Mouse (Mus musculus) neural tube, embryonic 13.5 days (tissue): ENCODE results near the gene D930007J09Rik. TPM values are rescaled to one million over a fixed set of nuclear protein-coding genes. Genes with fewer than 3 reads are reported as not detected.

ENCODE experiments used
- ATAC-seq: fragments of 200-750 bp; cut with Nextera tagmentation; 2 replicates; pipeline ENCODE4 v1.8.0; 2017; ENCODE audit warnings: low read depth, mild to moderate bottlenecking, moderate TSS enrichment, moderate library complexity
- H3K27ac ChIP-seq: fragments of 300-500 bp; sonication (generic); replicated peaks from 2 replicates; pipeline ENCODE4 v1.5.1; 2015; ENCODE audit warnings: moderate library complexity, mild to moderate bottlenecking, inconsistent platforms
- H3K27me3 ChIP-seq: fragments of 300-500 bp; sonication (generic); 2 replicates; pipeline ENCODE4 v1.6.1; 2015; ENCODE audit warnings: mild to moderate bottlenecking, inconsistent platforms
- H3K36me3 ChIP-seq: fragments of 300-500 bp; sonication (generic); 2 replicates; pipeline ENCODE4 v1.6.1; 2015; ENCODE audit warnings: mild to moderate bottlenecking, inconsistent platforms
- H3K4me1 ChIP-seq: fragments of 300-500 bp; sonication (generic); replicated peaks from 2 replicates; pipeline ENCODE4 v1.6.1; 2015; ENCODE audit warnings: inconsistent platforms
- H3K4me2 ChIP-seq: fragments of 300-500 bp; sonication (generic); 2 replicates; pipeline ENCODE4 v1.6.1; 2015; ENCODE audit warnings: inconsistent platforms, mild to moderate bottlenecking, moderate library complexity
- H3K4me3 ChIP-seq: fragments of 300-500 bp; sonication (generic); 2 replicates; pipeline ENCODE4 v1.5.1; 2015; ENCODE audit warnings: mild to moderate bottlenecking, inconsistent platforms
- H3K9ac ChIP-seq: fragments of 300-500 bp; sonication (generic); 2 replicates; pipeline ENCODE4 v1.6.1; 2015; ENCODE audit warnings: moderate library complexity, mild to moderate bottlenecking, inconsistent platforms
- H3K9me3 ChIP-seq: fragments of 300-500 bp; sonication (generic); 2 replicates; pipeline ENCODE4 v1.6.1; 2016; ENCODE audit warnings: inconsistent platforms
- WGBS: fragments of 180-500 bp; shearing (Covaris S2); methylation state at CpG from one replicate; pipeline ENCODE4 v1.1.7; 2015; 5-methylcytosine and 5-hydroxymethylcytosine counted together
- polyA plus RNA-seq: library from polyadenylated mRNA; unstranded; fragments of >200 nt; fragmentation: Nextera tagmentation; extraction: Ambion mirVana; gene quantifications from 2 replicates; pipeline ENCODE4 v1.2.1, GENCODE M21; 2015

D930007J09Rik gene
- not detected in 2 replicates for polyA plus RNA-seq

DNA sequence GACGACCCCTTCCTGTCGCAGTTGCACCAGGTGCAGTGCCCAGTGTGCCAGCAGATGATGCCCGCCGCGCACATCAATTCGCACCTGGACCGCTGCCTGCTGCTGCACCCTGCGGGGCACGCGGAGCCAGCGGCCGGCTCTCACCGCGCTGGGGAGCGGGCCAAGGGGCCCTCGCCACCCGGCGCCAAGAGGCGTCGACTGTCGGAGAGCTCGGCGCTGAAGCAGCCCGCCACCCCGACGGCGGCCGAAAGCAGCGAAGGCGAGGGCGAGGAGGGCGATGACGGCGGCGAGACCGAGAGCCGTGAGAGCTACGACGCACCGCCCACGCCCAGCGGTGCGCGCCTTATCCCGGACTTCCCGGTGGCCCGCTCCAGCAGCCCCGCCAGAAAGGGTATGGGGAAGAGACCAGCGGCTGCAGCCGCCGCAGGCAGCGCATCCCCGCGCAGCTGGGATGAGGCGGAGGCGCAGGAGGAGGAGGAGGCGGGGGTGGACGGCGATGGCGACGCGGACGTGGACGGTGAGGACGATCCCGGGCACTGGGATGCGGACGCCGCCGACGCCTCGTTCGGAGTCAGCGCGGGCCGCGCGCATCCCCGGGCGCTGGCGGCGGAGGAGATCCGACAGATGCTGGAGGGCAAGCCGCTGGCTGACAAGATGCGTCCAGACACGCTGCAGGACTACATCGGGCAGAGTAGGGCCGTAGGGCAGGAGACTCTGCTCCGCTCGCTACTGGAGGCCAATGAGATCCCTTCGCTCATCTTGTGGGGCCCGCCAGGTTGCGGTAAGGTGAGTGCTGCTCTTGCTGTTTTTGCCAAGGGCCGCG lies at the start of gene D930007J09Rik:
Gene D930007J09Rik (minus strand): TSS at position 591 of the 823 bp plus-strand sequence.
- Histone ChIP-seq H3K27ac (peak within 1 kb of the TSS; percentile 94), H3K36me3 (peaks cover 13% of the 10 kb centered on the region), H3K27me3 (no peaks in the 10 kb centered on the region), H3K4me3 (peak within 1 kb of the TSS; percentile 89), H3K9ac (peak within 1 kb of the TSS; percentile 90), H3K9me3 (no peaks in the 10 kb centered on the region), H3K4me2 (peak within 1 kb of the TSS; percentile 70), H3K4me1 (peaks cover 31% of the 10 kb centered on the region)
- ATAC-seq, result peak; percentile 80
- WGBS, result under 1% methylated on average over 95 of the region's 95 CpGs

DNA sequence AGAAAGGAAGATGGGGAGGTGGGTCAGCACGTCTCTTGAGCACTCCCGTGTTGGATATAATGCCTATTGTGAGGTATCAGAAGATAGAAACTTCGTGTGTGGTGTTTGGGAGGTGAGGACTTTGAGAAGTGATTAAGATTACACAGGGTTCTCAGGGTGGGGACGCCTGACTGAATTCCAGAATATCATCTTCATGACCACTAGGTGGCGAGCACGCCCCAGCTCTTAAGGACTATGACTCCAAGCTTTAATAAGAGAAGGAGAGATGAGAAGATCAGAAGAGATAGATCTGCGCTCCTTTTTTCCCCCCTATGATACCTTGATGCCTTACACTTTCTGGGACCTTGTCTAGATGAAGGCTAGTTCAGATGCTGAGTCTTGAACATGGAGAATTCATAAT lies 49.3 kb upstream of the D930007J09Rik start:
- H3K4me2 ChIP-seq, result no peak overlapping the region
- no peaks in the 10 kb centered on the region for H3K4me1 ChIP-seq
- ATAC-seq, result peak; percentile 61; the same call in 1 of the 2 replicates
- H3K9me3 ChIP-seq, result no peaks in the 10 kb centered on the region
- H3K9ac ChIP-seq, result no peak overlapping the region
- H3K4me3 ChIP-seq, result no peak overlapping the region
- no peak overlapping the region for H3K27ac ChIP-seq
- WGBS, result 12% methylated on average over 7 of the region's 7 CpGs
- no peaks in the 10 kb centered on the region for H3K27me3 ChIP-seq
- no peaks in the 10 kb centered on the region for H3K36me3 ChIP-seq

DNA sequence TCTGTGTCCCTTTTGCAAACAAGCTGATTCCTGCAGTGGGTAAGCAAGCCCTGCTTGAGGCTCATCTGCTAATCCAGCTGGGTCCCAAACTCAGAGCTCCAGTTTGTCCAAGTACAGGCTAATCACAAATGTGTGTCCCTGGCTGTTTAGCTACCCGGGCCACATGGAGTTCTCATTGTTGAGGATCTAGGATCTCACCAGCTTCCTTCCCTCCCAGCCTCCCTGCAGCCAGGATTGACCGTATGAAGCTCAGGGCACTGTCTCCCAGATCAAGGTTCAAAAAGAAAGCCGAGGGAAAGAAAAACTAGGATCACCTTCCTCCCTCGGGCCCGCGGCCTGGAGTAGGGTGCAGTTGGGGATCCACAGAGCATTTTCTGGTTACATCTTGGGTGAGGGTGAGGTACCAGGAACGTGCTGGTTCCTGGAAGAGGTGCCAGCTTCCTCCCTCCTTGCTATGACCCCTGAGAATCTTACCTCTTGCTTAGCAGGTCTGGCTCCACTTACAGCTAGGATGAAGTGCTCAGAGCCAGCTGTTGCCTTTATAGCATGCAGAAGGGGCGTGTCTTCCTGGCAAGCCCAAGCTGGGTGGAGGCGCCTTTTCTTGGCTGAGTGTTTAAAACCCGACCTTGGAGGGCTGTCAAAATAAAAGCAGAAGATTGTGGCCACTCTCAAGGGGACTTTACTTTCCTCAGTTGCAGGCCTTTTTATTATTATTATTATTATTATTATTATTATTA lies 48.2 kb upstream of the D930007J09Rik start, which contains the start of gene Serpinb1a:
Gene Serpinb1a (minus strand): TSS at position 518 of the 737 bp plus-strand sequence.
- Histone ChIP-seq H3K36me3 (no peaks in the 10 kb centered on the region), H3K4me1 (no peaks in the 10 kb centered on the region), H3K27ac (no peak within 1 kb of the TSS), H3K9ac (no peak within 1 kb of the TSS), H3K9me3 (no peaks in the 10 kb centered on the region), H3K27me3 (no peaks in the 10 kb centered on the region), H3K4me2 (no peak within 1 kb of the TSS), H3K4me3 (no peak within 1 kb of the TSS)
- ATAC-seq, result no peak
- 60% methylated on average over 10 of the region's 10 CpGs for WGBS

DNA sequence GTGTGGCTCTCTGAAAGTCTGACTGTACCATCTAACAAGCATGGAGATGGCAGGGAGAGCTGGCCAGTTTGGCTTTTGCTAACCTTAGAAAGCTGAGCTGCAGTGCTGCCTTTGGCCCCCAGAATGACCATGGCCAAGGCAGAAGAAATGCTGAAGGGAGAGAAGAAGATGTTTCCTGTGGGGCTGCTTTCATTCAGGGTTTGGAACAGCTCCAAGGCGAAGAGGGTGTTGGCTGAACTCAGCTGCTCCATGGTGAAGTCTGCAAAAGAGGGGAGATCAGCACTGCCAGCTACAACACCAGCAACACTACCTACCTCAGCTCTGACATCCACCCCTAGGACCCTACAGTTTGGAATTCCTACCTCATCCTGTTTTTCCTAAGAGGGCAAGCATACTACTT lies 47.5 kb upstream of the D930007J09Rik start:
- no peaks in the 10 kb centered on the region for H3K4me1 ChIP-seq
- no peaks in the 10 kb centered on the region for H3K27me3 ChIP-seq
- no peak overlapping the region for H3K4me3 ChIP-seq
- no peak overlapping the region for H3K9ac ChIP-seq
- H3K9me3 ChIP-seq, result no peaks in the 10 kb centered on the region
- H3K27ac ChIP-seq, result no peak overlapping the region
- H3K4me2 ChIP-seq, result no peak overlapping the region
- no peak for ATAC-seq
- 77% methylated on average over 1 of the region's 1 CpGs for WGBS
- H3K36me3 ChIP-seq, result no peaks in the 10 kb centered on the region

DNA sequence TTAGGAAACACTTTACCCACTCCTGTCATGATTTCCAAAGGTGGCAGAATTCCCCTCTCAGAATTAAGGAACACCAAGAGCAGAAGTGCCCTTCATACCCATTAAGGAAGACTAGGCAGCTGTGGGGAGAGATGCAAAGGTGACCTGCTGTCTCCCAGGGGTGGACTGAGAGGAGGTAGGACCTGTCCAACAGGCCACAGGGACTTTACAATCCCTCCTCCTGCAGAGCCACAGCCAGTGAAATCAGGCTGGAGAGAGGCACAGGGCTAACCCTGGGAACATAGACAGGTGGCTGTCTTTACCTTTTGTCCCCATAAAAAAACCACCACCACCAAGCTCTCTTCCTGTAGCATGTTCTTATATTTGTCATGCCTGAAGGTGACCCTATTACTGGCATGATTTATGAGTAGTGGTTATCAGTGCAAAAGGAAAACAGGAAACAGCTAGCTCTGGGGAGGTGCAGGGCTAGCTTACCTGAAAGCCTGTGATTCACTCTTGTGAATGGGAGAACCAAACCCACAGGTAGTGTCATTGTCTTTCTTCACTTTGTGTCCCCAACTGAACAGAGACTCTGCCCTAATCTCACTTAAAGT lies 47.0 kb upstream of the D930007J09Rik start:
- Histone ChIP-seq H3K9me3 (no peaks in the 10 kb centered on the region), H3K4me1 (no peaks in the 10 kb centered on the region), H3K27me3 (no peaks in the 10 kb centered on the region), H3K4me2 (no peak overlapping the region), H3K4me3 (no peak overlapping the region), H3K27ac (no peak overlapping the region), H3K36me3 (no peaks in the 10 kb centered on the region), H3K9ac (no peak overlapping the region)
- ATAC-seq, result no peak

DNA sequence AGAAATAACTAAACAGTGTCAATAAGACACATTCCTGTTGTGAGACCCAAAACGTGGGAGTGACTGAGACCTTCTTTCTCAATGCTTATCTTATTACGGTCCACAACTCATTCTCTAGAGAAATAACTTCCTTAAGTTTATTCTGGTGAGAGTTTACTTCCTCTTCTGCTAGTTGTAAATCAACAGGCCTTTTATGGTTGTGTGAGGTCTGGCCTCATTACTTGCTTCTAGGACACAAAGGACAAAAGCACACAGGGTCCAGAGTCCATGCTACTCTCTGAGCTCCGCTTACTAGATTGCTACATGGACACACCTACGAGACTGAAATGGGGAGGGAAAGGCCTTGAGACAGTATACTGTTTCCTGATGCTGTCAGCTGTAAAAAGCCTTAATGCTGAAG lies 46.4 kb upstream of the D930007J09Rik start:
- no peak for ATAC-seq
- Histone ChIP-seq H3K36me3 (no peaks in the 10 kb centered on the region), H3K27ac (no peak overlapping the region), H3K9ac (no peak overlapping the region), H3K4me2 (no peak overlapping the region), H3K4me1 (no peaks in the 10 kb centered on the region), H3K9me3 (no peaks in the 10 kb centered on the region), H3K4me3 (no peak overlapping the region), H3K27me3 (no peaks in the 10 kb centered on the region)
- 36% methylated on average over 4 of the region's 4 CpGs for WGBS

DNA sequence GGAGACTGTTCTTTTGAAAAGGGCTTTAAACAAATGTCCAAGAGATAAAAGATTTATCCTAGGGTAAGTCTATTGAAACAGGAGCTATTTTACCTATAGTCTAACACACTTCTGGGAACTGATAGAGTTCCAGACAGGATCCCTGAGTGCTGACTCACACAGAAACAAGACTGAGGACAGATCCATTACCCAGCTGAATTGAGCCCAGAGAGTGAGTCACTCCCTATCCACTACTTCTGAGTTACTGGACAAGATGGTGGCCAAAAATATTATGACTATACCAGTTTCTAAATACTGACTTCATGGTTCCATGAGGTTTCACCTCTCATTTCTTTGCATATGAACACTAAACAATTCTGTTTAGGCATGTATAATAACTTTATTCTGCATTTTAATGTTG lies 43.6 kb upstream of the D930007J09Rik start:
- no peak overlapping the region for H3K27ac ChIP-seq
- no peak for ATAC-seq
- no peak overlapping the region for H3K4me2 ChIP-seq
- no peak overlapping the region for H3K4me3 ChIP-seq
- no peaks in the 10 kb centered on the region for H3K4me1 ChIP-seq
- no peaks in the 10 kb centered on the region for H3K36me3 ChIP-seq
- H3K9ac ChIP-seq, result no peak overlapping the region
- no peaks in the 10 kb centered on the region for H3K9me3 ChIP-seq
- H3K27me3 ChIP-seq, result no peaks in the 10 kb centered on the region

DNA sequence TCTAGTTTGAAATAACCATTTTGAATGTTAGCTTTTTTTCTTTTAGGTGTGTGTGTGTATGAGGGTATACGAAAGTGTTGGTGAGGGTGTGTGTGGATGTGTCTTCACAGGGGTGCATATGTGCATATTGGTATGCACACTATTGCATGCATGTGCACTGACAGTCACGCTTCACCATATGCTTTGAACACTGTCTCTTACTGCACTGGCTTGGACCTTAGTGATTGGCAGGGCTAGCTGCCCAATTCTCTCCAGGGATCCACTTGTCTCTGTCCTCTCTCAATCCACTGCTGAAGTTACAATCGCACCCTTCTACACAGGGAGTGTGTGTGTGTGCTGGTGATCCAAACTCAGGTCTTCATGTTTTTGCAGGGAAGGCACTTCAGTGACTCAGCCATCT lies 38.7 kb upstream of the D930007J09Rik start:
- H3K9me3 ChIP-seq, result no peaks in the 10 kb centered on the region
- no peaks in the 10 kb centered on the region for H3K4me1 ChIP-seq
- no peak overlapping the region for H3K4me3 ChIP-seq
- H3K9ac ChIP-seq, result no peak overlapping the region
- H3K27ac ChIP-seq, result no peak overlapping the region
- H3K36me3 ChIP-seq, result no peaks in the 10 kb centered on the region
- no peak overlapping the region for H3K4me2 ChIP-seq
- ATAC-seq, result no peak
- 91% methylated on average over 3 of the region's 3 CpGs for WGBS
- H3K27me3 ChIP-seq, result no peaks in the 10 kb centered on the region

DNA sequence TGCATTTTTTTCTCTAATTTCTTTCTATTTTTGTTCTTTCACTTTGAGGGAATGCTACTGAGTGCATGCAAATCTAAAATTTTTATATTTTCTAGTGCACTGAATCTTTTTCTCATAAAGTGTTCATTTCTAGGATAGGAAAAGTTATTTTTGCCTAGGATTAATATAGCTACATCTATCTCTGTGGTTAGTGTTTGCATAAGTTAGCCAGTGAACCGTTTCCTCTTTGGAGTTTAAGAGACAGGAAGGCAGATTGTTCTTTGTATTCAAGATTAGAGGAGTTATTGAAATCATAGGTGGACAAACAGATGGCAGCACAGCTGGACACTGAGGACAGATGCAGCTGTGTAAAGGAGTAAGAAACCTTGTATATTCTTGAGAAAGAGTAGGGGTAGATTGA lies 36.7 kb upstream of the D930007J09Rik start:
- ATAC-seq, result no peak
- no peak overlapping the region for H3K9ac ChIP-seq
- 65% methylated on average over 1 of the region's 1 CpGs for WGBS

DNA sequence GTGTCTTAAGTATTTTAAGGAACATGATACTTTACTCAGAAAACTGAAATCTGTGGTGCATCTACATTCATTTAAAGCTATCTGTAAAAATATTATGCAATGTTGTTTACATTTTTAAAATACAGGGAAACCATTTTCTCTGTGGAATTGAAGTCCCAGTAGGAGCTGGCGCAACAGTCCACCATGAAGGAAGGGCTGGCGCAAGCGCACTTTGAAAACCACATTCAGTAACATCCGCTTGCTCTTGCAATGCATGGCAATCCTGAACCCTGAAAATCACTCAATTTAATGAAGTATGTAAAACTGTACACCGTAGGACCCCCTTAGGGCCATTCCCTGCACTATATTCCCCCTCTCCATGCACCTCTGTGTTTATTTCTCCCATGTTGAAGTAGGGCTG lies 31.9 kb upstream of the D930007J09Rik start:
- H3K27me3 ChIP-seq, result no peaks in the 10 kb centered on the region
- no peaks in the 10 kb centered on the region for H3K36me3 ChIP-seq
- 94% methylated on average over 5 of the region's 5 CpGs for WGBS
- H3K27ac ChIP-seq, result no peak overlapping the region
- no peak overlapping the region for H3K4me2 ChIP-seq
- H3K4me1 ChIP-seq, result peaks cover 14% of the 10 kb centered on the region; the same call in 1 of the 2 replicates
- H3K4me3 ChIP-seq, result no peak overlapping the region
- no peaks in the 10 kb centered on the region for H3K9me3 ChIP-seq
- no peak for ATAC-seq
- no peak overlapping the region for H3K9ac ChIP-seq

More for the DNA sequence above, 36.7 kb upstream of the D930007J09Rik start:
- Histone ChIP-seq H3K27me3 (no peaks in the 10 kb centered on the region), H3K27ac (no peak overlapping the region), H3K4me1 (no peaks in the 10 kb centered on the region), H3K36me3 (no peaks in the 10 kb centered on the region), H3K4me3 (no peak overlapping the region), H3K9me3 (no peaks in the 10 kb centered on the region), H3K4me2 (no peak overlapping the region)

DNA sequence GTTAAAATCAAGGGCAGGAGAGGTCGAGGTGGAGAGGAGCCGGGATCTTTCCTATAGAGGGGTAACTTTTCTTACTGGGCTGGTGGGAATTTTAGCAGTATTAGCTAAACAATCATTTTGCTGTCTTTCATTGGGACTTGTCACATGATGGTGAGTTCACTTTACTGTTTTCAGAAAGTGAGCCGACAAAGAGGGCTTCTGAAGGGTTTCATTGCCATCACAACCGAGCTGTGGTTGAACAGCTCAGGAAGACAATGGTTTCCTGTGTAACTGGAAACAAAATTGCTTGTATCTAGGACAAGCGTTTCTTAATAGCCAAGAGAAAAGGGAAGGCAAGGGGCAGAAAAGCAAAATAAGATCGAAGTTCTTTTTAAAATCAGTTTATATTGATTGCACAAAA lies 30.6 kb upstream of the D930007J09Rik start:
- ATAC-seq, result no peak
- Histone ChIP-seq H3K9me3 (no peaks in the 10 kb centered on the region), H3K27ac (no peak overlapping the region), H3K9ac (no peak overlapping the region), H3K4me2 (no peak overlapping the region), H3K4me3 (no peak overlapping the region), H3K27me3 (no peaks in the 10 kb centered on the region), H3K36me3 (no peaks in the 10 kb centered on the region), H3K4me1 (peaks cover 14% of the 10 kb centered on the region; the same call in 1 of the 2 replicates)
- 73% methylated on average over 6 of the region's 6 CpGs for WGBS

DNA sequence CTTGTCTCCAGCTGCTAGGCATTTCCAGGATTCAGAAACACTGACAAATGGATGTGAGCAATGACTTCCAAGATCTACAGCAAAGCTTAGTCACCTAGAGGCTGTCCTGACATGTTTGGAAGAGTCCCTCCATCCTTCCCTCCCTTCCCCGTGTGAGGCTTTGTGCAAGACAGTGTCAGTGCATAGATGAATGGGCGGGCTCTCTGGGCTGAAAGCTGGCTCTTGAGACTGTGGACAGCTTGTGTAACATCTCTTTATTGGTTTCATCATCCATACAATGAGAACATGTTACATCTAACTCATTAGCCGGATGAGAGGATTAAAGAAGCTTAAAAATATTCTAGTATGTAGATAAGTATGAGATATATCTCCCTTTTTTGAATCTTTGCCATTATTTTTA lies 30.1 kb upstream of the D930007J09Rik start:
- no peaks in the 10 kb centered on the region for H3K36me3 ChIP-seq
- H3K4me2 ChIP-seq, result no peak overlapping the region
- H3K4me3 ChIP-seq, result no peak overlapping the region
- ATAC-seq, result no peak
- no peaks in the 10 kb centered on the region for H3K27me3 ChIP-seq
- no peak overlapping the region for H3K9ac ChIP-seq
- no peak overlapping the region for H3K27ac ChIP-seq
- 75% methylated on average over 3 of the region's 3 CpGs for WGBS
- H3K9me3 ChIP-seq, result no peaks in the 10 kb centered on the region
- H3K4me1 ChIP-seq, result peaks cover 14% of the 10 kb centered on the region; the same call in 1 of the 2 replicates
